Mouse (Mus musculus): ENCODE data around the gene Bmp8a. TPM values are rescaled to one million over a fixed set of nuclear protein-coding genes. Genes with fewer than 3 reads are reported as not detected.
"Not testable (repeated sequence)": the region's sequence is repeated elsewhere in the genome, so short reads cannot be mapped to it uniquely, and the experiment has no call there.

Gene Bmp8a
- total and polyA plus RNA-seq, 2 experiments from 2014 or later = 0.15 to 0.90 TPM

- no peaks in the 10 kb centered on the region for H3K9me3 ChIP-seq (ENCODE audit: low read length)
- H3K27me3 ChIP-seq (ENCODE audit: insufficient read depth, low read length) = no peaks in the 10 kb centered on the region
- DNase-seq = no peak
- TF ChIP-seq CTCF (IDR thresholded peaks at IDR 0.05; ENCODE audit: low read depth) = no peak
- no peak overlapping the region for H3K9ac ChIP-seq
- H3K4me1 ChIP-seq (ENCODE audit: insufficient read depth) = no peaks in the 10 kb centered on the region
- no peak overlapping the region for H3K27ac ChIP-seq (ENCODE audit: low read depth, low read length)
- peaks cover 79% of the 10 kb centered on the region for H3K36me3 ChIP-seq (ENCODE audit: insufficient read depth)
- H3K4me3 ChIP-seq (ENCODE audit: low read depth, low read length) = no peak overlapping the region
- no peak overlapping the region for H3K4me2 ChIP-seq (ENCODE audit: low read depth)
- 90% methylated on average over 5 of the region's 5 CpGs for WGBS
- no peak for ATAC-seq
These were observed 46.9 kb downstream of the Bmp8a start for GRCm38 (mm10) chr4:123296148-123296534.

GRCm38 (mm10) chr4:123295516-123296147 lies 47.4 kb downstream of the Bmp8a start:
- no peak overlapping the region for H3K4me2 ChIP-seq (ENCODE audit: low read depth)
- H3K36me3 ChIP-seq (ENCODE audit: insufficient read depth) = peaks cover 83% of the 10 kb centered on the region
- no peak for TF ChIP-seq CTCF (IDR thresholded peaks at IDR 0.05; ENCODE audit: low read depth)
- H3K4me1 ChIP-seq (ENCODE audit: insufficient read depth) = no peaks in the 10 kb centered on the region
- ATAC-seq (no peak), DNase-seq (no peak)
- H3K27ac ChIP-seq (ENCODE audit: low read depth, low read length) = no peak overlapping the region
- WGBS = 93% methylated on average over 21 of the region's 21 CpGs
- no peaks in the 10 kb centered on the region for H3K9me3 ChIP-seq (ENCODE audit: low read length)
- H3K27me3 ChIP-seq (ENCODE audit: insufficient read depth, low read length) = no peaks in the 10 kb centered on the region
- no peak overlapping the region for H3K9ac ChIP-seq
- H3K4me3 ChIP-seq (ENCODE audit: low read depth, low read length) = no peak overlapping the region

- H3K9me3 ChIP-seq (ENCODE audit: low read length); DNase-seq; H3K27me3 ChIP-seq (ENCODE audit: insufficient read depth, low read length); H3K4me2 ChIP-seq (ENCODE audit: low read depth); H3K9ac ChIP-seq; H3K4me1 ChIP-seq (ENCODE audit: insufficient read depth); H3K27ac ChIP-seq (ENCODE audit: low read depth, low read length); H3K4me3 ChIP-seq (ENCODE audit: low read depth, low read length); ATAC-seq: not testable (repeated sequence)
- H3K36me3 ChIP-seq (ENCODE audit: insufficient read depth) = peaks cover 79% of the 10 kb centered on the region
- WGBS = 94% methylated on average over 15 of the region's 15 CpGs
These were observed 48.0 kb downstream of the Bmp8a start for GRCm38 (mm10) chr4:123295026-123295425.

GRCm38 (mm10) chr4:123293661-123294443 lies 49.2 kb downstream of the Bmp8a start:
- ATAC-seq (no peak), DNase-seq (no peak)
- WGBS = 81% methylated on average over 7 of the region's 7 CpGs

GRCm38 (mm10) chr4:123292989-123293388 lies 50.1 kb downstream of the Bmp8a start:
- H3K36me3 ChIP-seq (ENCODE audit: insufficient read depth) = peaks cover 81% of the 10 kb centered on the region
- no peak overlapping the region for H3K4me2 ChIP-seq (ENCODE audit: low read depth)
- H3K4me3 ChIP-seq (ENCODE audit: low read depth, low read length) = no peak overlapping the region
- H3K9ac ChIP-seq = no peak overlapping the region
- H3K27ac ChIP-seq (ENCODE audit: low read depth, low read length) = no peak overlapping the region
- WGBS = 90% methylated on average over 7 of the region's 7 CpGs
- TF ChIP-seq CTCF (IDR thresholded peaks at IDR 0.05; ENCODE audit: low read depth) = no peak
- DNase-seq (no peak), ATAC-seq (no peak)
- no peaks in the 10 kb centered on the region for H3K9me3 ChIP-seq (ENCODE audit: low read length)
- no peaks in the 10 kb centered on the region for H3K27me3 ChIP-seq (ENCODE audit: insufficient read depth, low read length)
- H3K4me1 ChIP-seq (ENCODE audit: insufficient read depth) = no peaks in the 10 kb centered on the region

More at GRCm38 (mm10) chr4:123293661-123294443, 49.2 kb downstream of the Bmp8a start:
- no peak overlapping the region for H3K4me3 ChIP-seq (ENCODE audit: low read depth, low read length)
- no peak for TF ChIP-seq CTCF (IDR thresholded peaks at IDR 0.05; ENCODE audit: low read depth)
- H3K27me3 ChIP-seq (ENCODE audit: insufficient read depth, low read length) = no peaks in the 10 kb centered on the region
- H3K9ac ChIP-seq = no peak overlapping the region
- H3K4me1 ChIP-seq (ENCODE audit: insufficient read depth) = no peaks in the 10 kb centered on the region
- no peak overlapping the region for H3K27ac ChIP-seq (ENCODE audit: low read depth, low read length)
- H3K4me2 ChIP-seq (ENCODE audit: low read depth) = no peak overlapping the region
- no peaks in the 10 kb centered on the region for H3K9me3 ChIP-seq (ENCODE audit: low read length)
- peaks cover 80% of the 10 kb centered on the region for H3K36me3 ChIP-seq (ENCODE audit: insufficient read depth)

- no peaks in the 10 kb centered on the region for H3K4me1 ChIP-seq (ENCODE audit: insufficient read depth)
- H3K4me2 ChIP-seq (ENCODE audit: low read depth) = no peak overlapping the region
- H3K4me3 ChIP-seq (ENCODE audit: low read depth, low read length) = no peak overlapping the region
- no peak overlapping the region for H3K27ac ChIP-seq (ENCODE audit: low read depth, low read length)
- no peaks in the 10 kb centered on the region for H3K27me3 ChIP-seq (ENCODE audit: insufficient read depth, low read length)
- TF ChIP-seq CTCF (IDR thresholded peaks at IDR 0.05; ENCODE audit: low read depth) = no peak
- H3K36me3 ChIP-seq (ENCODE audit: insufficient read depth) = peaks cover 81% of the 10 kb centered on the region
- no peak for ATAC-seq
- DNase-seq = no peak
- H3K9me3 ChIP-seq (ENCODE audit: low read length) = no peaks in the 10 kb centered on the region
- 84% methylated on average over 3 of the region's 3 CpGs for WGBS
- H3K9ac ChIP-seq = no peak overlapping the region
These were observed 50.7 kb downstream of the Bmp8a start for GRCm38 (mm10) chr4:123292390-123292789.

GRCm38 (mm10) chr4:123289038-123289437 lies 54.0 kb downstream of the Bmp8a start:
- no peaks in the 10 kb centered on the region for H3K27me3 ChIP-seq (ENCODE audit: insufficient read depth, low read length)
- H3K36me3 ChIP-seq (ENCODE audit: insufficient read depth) = peaks cover 62% of the 10 kb centered on the region
- no peaks in the 10 kb centered on the region for H3K9me3 ChIP-seq (ENCODE audit: low read length)
- H3K27ac ChIP-seq (ENCODE audit: low read depth, low read length) = no peak overlapping the region
- H3K4me1 ChIP-seq (ENCODE audit: insufficient read depth) = peaks cover 17% of the 10 kb centered on the region
- ATAC-seq (no peak), DNase-seq (no peak)
- H3K9ac ChIP-seq = no peak overlapping the region
- WGBS = 95% methylated on average over 12 of the region's 12 CpGs
- no peak for TF ChIP-seq CTCF (IDR thresholded peaks at IDR 0.05; ENCODE audit: low read depth)
- no peak overlapping the region for H3K4me3 ChIP-seq (ENCODE audit: low read depth, low read length)
- H3K4me2 ChIP-seq (ENCODE audit: low read depth) = no peak overlapping the region
